Mouse (Mus musculus) MEL (cell line): ENCODE results near the gene Ccdc152. TPM values are rescaled to one million over a fixed set of nuclear protein-coding genes. Genes with fewer than 3 reads are reported as not detected.

Source experiments
- DNase-seq: peaks from one replicate; pipeline ENCODE4 v3.0.0; 2011; ENCODE audit warnings: low read depth, low spot score
- H3K27ac ChIP-seq: 2 replicates; pipeline ENCODE4 v1.5.1; 2012; ENCODE audit warnings: low read depth, mild to moderate bottlenecking, control low read depth, low read length, moderate library complexity; ENCODE audit not compliant: control insufficient read depth
- H3K27me3 ChIP-seq, 2 experiments: fragments of 150-350 bp in 1 of 2; sonication (generic) in 1 of 2; 2 replicates each; pipeline ENCODE4 v1.6.1; 2012; ENCODE audit warnings: low read length in 2 of 2, mild to moderate bottlenecking in 2 of 2, improper control_type of control experiment in 1 of 2, moderate library complexity in 1 of 2; ENCODE audit not compliant: insufficient read depth in 2 of 2, control insufficient read depth in 1 of 2
- H3K36me3 ChIP-seq, 2 experiments: 2 replicates each; pipeline ENCODE4 v1.6.1; 2012 to 2014; ENCODE audit warnings: low read length in 2 of 2, improper control_type of control experiment in 1 of 2, inconsistent platforms in 1 of 2, mild to moderate bottlenecking in 1 of 2; ENCODE audit not compliant: insufficient read depth in 2 of 2, control insufficient read depth in 1 of 2
- H3K4me1 ChIP-seq, 2 experiments: fragments of 150-350 bp in 1 of 2; sonication (generic) in 1 of 2; 2 replicates each; pipeline ENCODE4 v1.6.1; 2012; ENCODE audit warnings: low read length in 2 of 2, improper control_type of control experiment in 1 of 2, mild to moderate bottlenecking in 1 of 2; ENCODE audit not compliant: insufficient read depth in 2 of 2, control insufficient read depth in 1 of 2
- H3K4me3 ChIP-seq, 2 experiments: fragments of 150-350 bp in 1 of 2; sonication (generic) in 1 of 2; 2 replicates each; pipeline ENCODE4 v1.5.1; 2012; ENCODE audit warnings: low read depth in 2 of 2, low read length in 2 of 2, mild to moderate bottlenecking in 2 of 2, moderate library complexity in 2 of 2, control low read depth in 1 of 2, improper control_type of control experiment in 1 of 2; ENCODE audit not compliant: control insufficient read depth in 1 of 2, insufficient read depth in 1 of 2
- H3K79me2 ChIP-seq: 2 replicates; pipeline ENCODE4 v1.6.1; 2012; ENCODE audit warnings: mild to moderate bottlenecking, low read length, moderate library complexity; ENCODE audit not compliant: control insufficient read depth, poor library complexity, insufficient read depth
- H3K9ac ChIP-seq: 2 replicates; pipeline ENCODE4 v1.6.1; 2012; ENCODE audit warnings: low read depth, mild to moderate bottlenecking, control low read depth, low read length, moderate library complexity; ENCODE audit not compliant: control insufficient read depth, poor library complexity, severe bottlenecking
- H3K9me3 ChIP-seq: fragments of 150-350 bp; sonication (generic); replicated peaks from 2 replicates; pipeline ENCODE4 v1.6.1; 2012; ENCODE audit warnings: mild to moderate bottlenecking, low read length, improper control_type of control experiment, moderate library complexity; ENCODE audit not compliant: insufficient read depth
- BHLHE40 ChIP-seq: IDR thresholded peaks from 2 replicates; pipeline ENCODE4 v1.6.1; 2012; ENCODE audit warnings: low read depth, mild to moderate bottlenecking, inconsistent platforms, low read length, improper control_type of control experiment, borderline replicate concordance
- CTCF ChIP-seq, 3 experiments: IDR thresholded peaks in 2 of 3; conservative IDR thresholded peaks in 1 of 3; 2 replicates each; pipeline ENCODE4 v1.5.1; 2011 to 2012; ENCODE audit warnings: low read length in 3 of 3, low read depth in 2 of 3, mild to moderate bottlenecking in 2 of 3, improper control_type of control experiment in 1 of 3, inconsistent platforms in 1 of 3, mixed read lengths in 1 of 3, moderate library complexity in 1 of 3; ENCODE audit not compliant: control insufficient read depth in 1 of 3, insufficient read depth in 1 of 3, poor library complexity in 1 of 3, severe bottlenecking in 1 of 3
- ELF1 ChIP-seq: IDR thresholded peaks from 2 replicates; pipeline ENCODE4 v1.6.1; 2014; ENCODE audit warnings: low read depth, mild to moderate bottlenecking, inconsistent platforms, low read length, improper control_type of control experiment, moderate library complexity
- EP300 ChIP-seq, 2 experiments: IDR thresholded peaks; 2 replicates each; pipeline ENCODE4 v1.6.1; 2011; ENCODE audit warnings: improper control_type of control experiment in 2 of 2, low read length in 2 of 2, low read depth in 1 of 2, mild to moderate bottlenecking in 1 of 2
- GABPA ChIP-seq: IDR thresholded peaks from 2 replicates; pipeline ENCODE4 v1.6.1; 2012; ENCODE audit warnings: low read depth, mild to moderate bottlenecking, inconsistent platforms, low read length, improper control_type of control experiment, moderate library complexity
- GATA1 ChIP-seq: IDR thresholded peaks from 2 replicates; pipeline ENCODE4 v1.6.1; 2011; ENCODE audit warnings: low read depth, low read length, improper control_type of control experiment
- HCFC1 ChIP-seq: IDR thresholded peaks from 2 replicates; pipeline ENCODE4 v1.6.1; 2012; ENCODE audit warnings: low read depth, mild to moderate bottlenecking, inconsistent platforms, low read length, improper control_type of control experiment, moderate library complexity
- KAT2A ChIP-seq: conservative IDR thresholded peaks from 2 replicates; pipeline ENCODE4 v1.6.1; 2012; ENCODE audit warnings: low read depth, low read length, improper control_type of control experiment, inconsistent platforms
- MAX ChIP-seq: IDR thresholded peaks from 2 replicates; pipeline ENCODE4 v1.6.1; 2011; ENCODE audit warnings: low read length, improper control_type of control experiment
- MAZ ChIP-seq: IDR thresholded peaks from 2 replicates; pipeline ENCODE4 v1.6.1; 2012; ENCODE audit warnings: low read depth, mild to moderate bottlenecking, inconsistent platforms, low read length, improper control_type of control experiment
- MYB ChIP-seq: IDR thresholded peaks from 2 replicates; pipeline ENCODE4 v1.6.1; 2011; ENCODE audit warnings: mild to moderate bottlenecking, low read depth, low read length, improper control_type of control experiment
- NRF1 ChIP-seq: IDR thresholded peaks from 2 replicates; pipeline ENCODE4 v1.6.1; 2014; ENCODE audit warnings: low read depth, mild to moderate bottlenecking, inconsistent platforms, low read length, improper control_type of control experiment, moderate library complexity; ENCODE audit not compliant: poor library complexity, insufficient read depth, severe bottlenecking
- POLR2A ChIP-seq, 2 experiments: IDR thresholded peaks; 2 replicates each; pipeline ENCODE4 v1.6.1; 2011 to 2012; ENCODE audit warnings: low read length in 2 of 2, mild to moderate bottlenecking in 2 of 2, control low read depth in 1 of 2, improper control_type of control experiment in 1 of 2, low read depth in 1 of 2, moderate library complexity in 1 of 2; ENCODE audit not compliant: control insufficient read depth in 1 of 2, insufficient read depth in 1 of 2, poor library complexity in 1 of 2
- POLR2AphosphoS5 ChIP-seq: IDR thresholded peaks from 2 replicates; pipeline ENCODE4 v1.6.1; 2012; ENCODE audit warnings: low read depth, borderline replicate concordance, mild to moderate bottlenecking, inconsistent platforms, low read length, moderate library complexity, mixed read lengths
- TBP ChIP-seq: IDR thresholded peaks from 2 replicates; pipeline ENCODE4 v1.8.0; 2011; ENCODE audit warnings: low read depth, low read length, improper control_type of control experiment
- TCF12 ChIP-seq: IDR thresholded peaks from 2 replicates; pipeline ENCODE4 v1.6.1; 2014; ENCODE audit warnings: low read depth, mild to moderate bottlenecking, inconsistent platforms, low read length, improper control_type of control experiment, moderate library complexity
- UBTF ChIP-seq: IDR thresholded peaks from 2 replicates; pipeline ENCODE4 v1.6.1; 2012; ENCODE audit warnings: low read depth, mild to moderate bottlenecking, inconsistent platforms, low read length, improper control_type of control experiment, moderate library complexity, borderline replicate concordance; ENCODE audit not compliant: insufficient read depth
- USF2 ChIP-seq, 2 experiments: IDR thresholded peaks; 2 replicates each; pipeline ENCODE4 v1.6.1; 2011 to 2012; ENCODE audit warnings: improper control_type of control experiment in 2 of 2, low read length in 2 of 2, borderline replicate concordance in 1 of 2, inconsistent platforms in 1 of 2, low read depth in 1 of 2, mild to moderate bottlenecking in 1 of 2; ENCODE audit not compliant: insufficient read depth in 1 of 2
- ZNF384 ChIP-seq: IDR thresholded peaks from 2 replicates; pipeline ENCODE4 v1.6.1; 2012; ENCODE audit warnings: low read depth, mild to moderate bottlenecking, inconsistent platforms, low read length, improper control_type of control experiment
- polyA plus RNA-seq, 2 experiments: library from polyadenylated mRNA; stranded (reverse) in 1 of 2; unstranded in 1 of 2; fragments of >175 nt in 1 of 2; fragments of >200 nt in 1 of 2; gene quantifications; 2 replicates each; pipeline versions ENCODE4 v1.2.1 to v1.2.4; 2012; ENCODE audit warnings: low replicate concordance in 2 of 2, low read depth in 1 of 2; ENCODE audit not compliant: insufficient read length in 2 of 2, insufficient read depth in 1 of 2, missing spikeins in 1 of 2
- total RNA-seq: library from RNA; depleted of rRNA; stranded (reverse); fragments of 300-350 nt; gene quantifications from 2 replicates; pipeline ENCODE4 v1.2.3, GENCODE M21; 2012

Gene Ccdc152
- total and polyA plus RNA-seq, 3 experiments = not detected

GRCm38 (mm10) chr15:3262883-3263282 is 40.4 kb downstream of the Ccdc152 start:
- Histone ChIP-seq H3K79me2 (no peaks in the 10 kb centered on the region), H3K9ac (no peak overlapping the region), H3K27ac (no peak overlapping the region), H3K4me1 (no peaks in the 10 kb centered on the region), H3K27me3 (no peaks in the 10 kb centered on the region), H3K9me3 (no peaks in the 10 kb centered on the region), H3K4me3 (no peak overlapping the region), H3K36me3 (no peaks in the 10 kb centered on the region)
- TF ChIP-seq MAX (no peak), CTCF (IDR thresholded peaks at IDR 0.05 in 2 of 3, conservative IDR thresholded peaks at IDR 0.05 in 1 of 3; ENCODE audit: control insufficient read depth in 1 of 3, insufficient read depth in 1 of 3, low read depth in 2 of 3, low read length in 3 of 3, poor library complexity in 1 of 3, severe bottlenecking in 1 of 3) (no peak), KAT2A (no peak), HCFC1 (no peak), GATA1 (no peak), POLR2AphosphoS5 (no peak), ZNF384 (no peak), TCF12 (no peak), TBP (no peak), MYB (no peak), POLR2A (IDR thresholded peaks at IDR 0.05; ENCODE audit: control insufficient read depth in 1 of 2, insufficient read depth in 1 of 2, low read depth in 1 of 2, low read length in 2 of 2, poor library complexity in 1 of 2) (no peak), GABPA (no peak), EP300 (IDR thresholded peaks at IDR 0.05; ENCODE audit: low read depth in 1 of 2, low read length in 2 of 2) (no peak), ELF1 (no peak), BHLHE40 (no peak), UBTF (no peak)
- no peak for DNase-seq

DNA sequence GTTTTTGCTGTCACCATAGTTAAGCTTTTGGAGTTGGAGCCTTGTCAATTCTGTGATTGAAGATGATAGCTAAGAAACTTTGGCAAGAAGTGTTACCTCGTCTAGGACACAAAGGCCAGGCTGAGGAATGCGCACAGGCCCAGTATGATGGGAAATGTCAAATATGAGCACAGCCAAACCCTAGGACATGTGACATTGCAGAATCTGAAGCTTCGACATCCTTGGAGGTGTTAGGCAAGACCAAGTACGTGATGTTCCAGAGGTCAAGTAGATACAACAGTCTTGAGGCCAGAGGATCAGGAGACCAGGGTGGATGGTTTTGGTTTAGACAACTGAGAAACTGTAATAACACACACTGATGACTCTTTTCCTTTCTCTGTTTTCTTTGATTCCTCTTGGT is 43.0 kb downstream of the Ccdc152 start:
- Histone ChIP-seq H3K27me3 (no peaks in the 10 kb centered on the region), H3K9ac (no peak overlapping the region), H3K4me3 (no peak overlapping the region), H3K4me1 (no peaks in the 10 kb centered on the region), H3K27ac (no peak overlapping the region), H3K36me3 (no peaks in the 10 kb centered on the region), H3K79me2 (no peaks in the 10 kb centered on the region), H3K9me3 (no peaks in the 10 kb centered on the region)
- no peak for TF ChIP-seq GATA1
- no peak for TF ChIP-seq USF2 (IDR thresholded peaks at IDR 0.05; ENCODE audit: borderline replicate concordance in 1 of 2, insufficient read depth in 1 of 2, low read depth in 1 of 2, low read length in 2 of 2)
- no peak for TF ChIP-seq NRF1
- no peak for TF ChIP-seq MAZ
- no peak for DNase-seq
